Mouse (Mus musculus): ENCODE data around the gene Gm3448.
"Not testable (repeated sequence)": the region's sequence is repeated elsewhere in the genome, so short reads cannot be mapped to it uniquely, and the experiment has no call there.

DNA sequence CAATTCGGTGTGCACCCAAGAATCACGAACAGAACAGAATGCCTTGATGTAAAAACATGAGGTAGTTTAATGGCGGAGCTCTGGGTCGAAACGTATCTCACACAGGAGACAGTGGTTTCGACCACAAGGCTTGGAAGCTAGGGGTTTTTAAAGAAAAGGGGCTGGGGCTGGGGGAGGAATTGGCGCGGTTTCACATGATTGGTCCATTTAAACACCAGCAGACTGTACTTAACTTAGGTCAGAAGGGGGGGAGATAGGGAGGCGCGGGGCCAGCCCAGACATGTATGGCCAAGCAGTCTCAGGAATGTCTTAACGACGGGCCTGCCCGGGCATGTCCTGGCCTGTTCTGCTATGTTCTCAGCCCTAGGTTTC, 12.5 kb upstream of the Gm3448 start:
- TF ChIP-seq CTCF (IDR thresholded peaks at IDR 0.05; ENCODE audit: insufficient read depth, low read length); POLR2A (IDR thresholded peaks at IDR 0.05; ENCODE audit: borderline replicate concordance, extremely low read depth, low read depth, low read length): not testable (repeated sequence)

All from lung, adult 2 months (tissue).